Mouse (Mus musculus): ENCODE data around the gene Pdgfa. TPM values are rescaled to one million over a fixed set of nuclear protein-coding genes. Genes with fewer than 3 reads are reported as not detected.

Pdgfa gene
- polyA plus RNA-seq, 1 experiment = 20.4 TPM

Other genes starting within 250 kb of the Pdgfa start
- 8.1 and 8.9 TPM in 2 replicates for gene Fam20c, start 242.9 kb downstream of the Pdgfa start, polyA plus RNA-seq (2012; rRNA removed)
- gene Gm5294, start 177.3 kb downstream of the Pdgfa start, polyA plus RNA-seq (2012; rRNA removed) = not detected in 2 replicates
- 15.0 and 17.8 TPM in 2 replicates for gene Prkar1b, start 152.6 kb upstream of the Pdgfa start, polyA plus RNA-seq (2012; rRNA removed)
- gene Dnaaf5, start 152.9 kb upstream of the Pdgfa start, polyA plus RNA-seq (2012; rRNA removed) = 8.0 and 11.7 TPM in 2 replicates
- gene Sun1, start 203.3 kb upstream of the Pdgfa start, polyA plus RNA-seq (2012; rRNA removed) = 91.7 and 94.4 TPM in 2 replicates

Measured in urinary bladder, adult 2 months (tissue).